Mouse (Mus musculus) lung, postnatal 0 days (tissue): ENCODE measurements around the gene Sh3glb1. TPM values are rescaled to one million over a fixed set of nuclear protein-coding genes. Genes with fewer than 3 reads are reported as not detected.

Source experiments
- ATAC-seq: fragments of 200-750 bp; cut with Nextera tagmentation; 2 replicates; pipeline ENCODE4 v1.8.0; 2017; ENCODE audit warnings: moderate library complexity
- DNase-seq: peaks from one replicate; pipeline ENCODE4 v3.0.0-alpha.2; 2016; ENCODE audit warnings: low spot score
- H3K27ac ChIP-seq: fragments of 300-500 bp; sonication (generic); 2 replicates; pipeline ENCODE4 v1.5.1; 2014; ENCODE audit warnings: antibody characterized with exemption, mild to moderate bottlenecking, low read length, mixed read lengths
- H3K27me3 ChIP-seq: fragments of 300-500 bp; sonication (generic); replicated peaks from 2 replicates; pipeline ENCODE4 v1.6.1; 2014; ENCODE audit warnings: low read length, mixed read lengths; ENCODE audit not compliant: insufficient read depth
- H3K36me3 ChIP-seq: fragments of 300-500 bp; sonication (generic); 2 replicates; pipeline ENCODE4 v1.6.1; 2014; ENCODE audit warnings: low read length, mixed read lengths; ENCODE audit not compliant: insufficient read depth
- H3K4me1 ChIP-seq: fragments of 300-500 bp; sonication (generic); 2 replicates; pipeline ENCODE4 v1.6.1; 2014; ENCODE audit warnings: antibody characterized with exemption, low read depth, low read length, mixed read lengths; ENCODE audit not compliant: insufficient read depth
- H3K4me2 ChIP-seq: fragments of 300-500 bp; sonication (generic); replicated peaks from 2 replicates; pipeline ENCODE4 v1.6.1; 2014; ENCODE audit warnings: low read depth, mild to moderate bottlenecking, low read length, moderate library complexity, mixed read lengths
- H3K4me3 ChIP-seq: fragments of 300-500 bp; sonication (generic); 2 replicates; pipeline ENCODE4 v1.5.1; 2014; ENCODE audit warnings: low read depth, low read length
- H3K9ac ChIP-seq: fragments of 300-500 bp; sonication (generic); replicated peaks from 2 replicates; pipeline ENCODE4 v1.6.1; 2014; ENCODE audit warnings: low read depth, mild to moderate bottlenecking
- H3K9me3 ChIP-seq: fragments of 300-500 bp; sonication (generic); 2 replicates; pipeline ENCODE4 v1.6.1; 2016; ENCODE audit warnings: low read length, mixed read lengths
- CTCF ChIP-seq: IDR thresholded peaks from 2 replicates; pipeline ENCODE4 v1.5.1; 2016; ENCODE audit warnings: antibody characterized with exemption, mild to moderate bottlenecking
- EP300 ChIP-seq: IDR thresholded peaks from 2 replicates; pipeline ENCODE4 v1.6.1; 2016; ENCODE audit warnings: antibody characterized with exemption, mild to moderate bottlenecking, control low read depth
- WGBS: fragments of 180-500 bp; shearing (Covaris S2); extraction: QIAGEN DNeasy Blood & Tissue Kit; methylation state at CpG from one replicate; pipeline ENCODE4 v1.1.7; 2014; 5-methylcytosine and 5-hydroxymethylcytosine counted together
- polyA plus RNA-seq: library from polyadenylated mRNA; unstranded; fragments of >200 nt; fragmentation: Nextera tagmentation; extraction: Ambion mirVana; gene quantifications from 2 replicates; pipeline ENCODE4 v1.2.1, GENCODE M21; 2015

The Sh3glb1 gene
- polyA plus RNA-seq, 1 experiment from 2014 or later, result 173 TPM

DNA sequence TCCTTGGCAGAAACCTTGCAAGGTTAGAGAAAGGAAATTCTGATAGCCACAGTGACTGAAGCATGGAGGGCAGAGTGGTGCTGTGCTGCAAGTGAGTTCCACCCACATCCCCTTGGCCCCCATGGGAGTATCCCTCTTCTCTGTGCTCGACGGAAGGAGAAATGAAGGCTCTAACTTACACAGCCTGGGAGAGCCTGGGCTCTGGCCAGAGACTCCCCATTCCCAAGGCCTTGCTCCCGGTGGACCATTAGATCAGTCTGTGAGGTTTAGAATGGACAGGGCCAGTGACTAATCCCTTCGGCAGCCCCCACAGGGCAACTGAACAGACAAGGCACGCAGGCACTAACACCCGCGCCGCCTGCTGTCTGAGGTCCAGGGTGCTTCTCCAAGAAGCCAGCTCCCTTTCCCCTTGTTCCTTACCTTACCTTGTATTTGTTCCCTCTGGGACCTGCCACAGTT, 40.4 kb downstream of the Sh3glb1 start:
- H3K27me3 ChIP-seq, result no peaks in the 10 kb centered on the region
- H3K9ac ChIP-seq, result no peak overlapping the region
- DNase-seq (no peak), ATAC-seq (no peak)
- H3K4me2 ChIP-seq, result no peak overlapping the region
- H3K4me3 ChIP-seq, result no peak overlapping the region
- no peak overlapping the region for H3K27ac ChIP-seq
- no peak for TF ChIP-seq CTCF
- TF ChIP-seq EP300, result no peak
- 82% methylated on average over 8 of the region's 8 CpGs for WGBS
- H3K36me3 ChIP-seq, result no peaks in the 10 kb centered on the region
- no peaks in the 10 kb centered on the region for H3K9me3 ChIP-seq
- no peaks in the 10 kb centered on the region for H3K4me1 ChIP-seq

DNA sequence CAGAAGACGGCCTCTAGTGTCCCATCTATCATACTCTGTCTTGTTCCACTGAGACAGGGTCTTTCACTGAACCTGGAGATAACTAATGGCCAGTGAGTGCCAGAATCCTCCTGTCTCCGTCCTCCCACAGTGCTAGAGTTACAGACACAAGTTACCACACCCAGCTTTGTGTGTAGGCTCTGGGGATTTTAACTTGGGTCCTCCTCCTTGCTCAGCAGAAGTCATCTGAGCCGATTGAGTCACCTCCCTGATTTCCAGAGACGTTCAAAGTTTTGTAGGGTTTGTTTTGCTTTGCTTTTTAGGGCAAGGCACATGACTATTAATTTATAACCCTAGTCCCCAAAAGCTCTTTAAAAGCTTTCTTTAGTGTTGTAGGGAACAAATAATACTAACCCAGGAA, 41.0 kb downstream of the Sh3glb1 start:
- no peak overlapping the region for H3K27ac ChIP-seq
- no peak overlapping the region for H3K4me2 ChIP-seq
- no peaks in the 10 kb centered on the region for H3K36me3 ChIP-seq
- H3K4me3 ChIP-seq, result no peak overlapping the region
- no peak overlapping the region for H3K9ac ChIP-seq
- no peaks in the 10 kb centered on the region for H3K27me3 ChIP-seq
- H3K9me3 ChIP-seq, result no peaks in the 10 kb centered on the region
- WGBS, result 51% methylated on average over 4 of the region's 4 CpGs
- H3K4me1 ChIP-seq, result no peaks in the 10 kb centered on the region
- ATAC-seq, result no peak
- DNase-seq, result no peak
- TF ChIP-seq CTCF (no peak), EP300 (no peak)

DNA sequence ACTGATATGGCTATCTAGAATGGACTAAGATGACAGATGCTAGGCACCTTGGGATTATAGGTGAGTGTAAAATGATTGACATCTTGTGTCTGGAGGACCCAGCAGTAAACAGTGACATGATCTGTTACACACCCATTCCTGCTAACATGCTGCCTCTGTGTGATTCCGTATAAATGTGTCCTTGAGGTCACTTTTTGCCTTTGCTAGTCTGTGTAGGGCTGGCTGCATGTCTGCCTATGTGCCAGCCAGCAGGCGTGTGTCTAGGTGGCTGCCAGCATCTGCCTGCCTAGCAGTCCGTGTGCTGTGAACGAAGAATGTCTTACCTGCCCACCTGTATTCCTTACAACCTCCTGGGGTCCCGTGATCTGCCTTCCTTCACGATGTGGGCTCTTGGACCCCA, 42.4 kb downstream of the Sh3glb1 start:
- Histone ChIP-seq H3K9me3 (no peaks in the 10 kb centered on the region), H3K27me3 (no peaks in the 10 kb centered on the region), H3K4me3 (no peak overlapping the region), H3K4me2 (no peak overlapping the region), H3K27ac (no peak overlapping the region), H3K4me1 (no peaks in the 10 kb centered on the region), H3K36me3 (no peaks in the 10 kb centered on the region), H3K9ac (no peak overlapping the region)
- no peak for DNase-seq
- TF ChIP-seq CTCF (no peak), EP300 (no peak)
- WGBS, result 86% methylated on average over 6 of the region's 6 CpGs
- ATAC-seq, result no peak

DNA sequence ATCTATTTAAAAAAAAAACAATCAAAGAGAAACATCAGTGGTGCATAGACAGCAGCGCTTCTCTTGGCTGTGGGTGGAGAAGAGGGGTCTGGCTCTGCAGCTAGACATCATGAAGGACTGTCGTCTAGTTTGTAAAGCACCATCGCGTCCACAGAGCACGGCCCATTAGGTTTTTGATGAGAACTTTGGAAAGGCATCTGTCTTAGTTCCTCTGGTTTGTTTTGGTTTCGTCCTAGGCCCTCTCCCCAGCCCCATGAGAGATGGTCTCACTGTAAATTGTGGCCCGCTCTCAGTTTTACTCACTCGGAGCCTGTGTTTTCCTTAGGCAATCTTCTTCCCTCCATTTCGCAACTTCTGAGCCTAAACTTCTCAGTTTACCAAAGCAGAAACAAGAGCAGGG, 43.9 kb downstream of the Sh3glb1 start:
- ATAC-seq (no peak), DNase-seq (no peak)
- Histone ChIP-seq H3K27me3 (no peaks in the 10 kb centered on the region), H3K9me3 (no peaks in the 10 kb centered on the region), H3K9ac (no peak overlapping the region), H3K27ac (no peak overlapping the region), H3K4me3 (no peak overlapping the region), H3K4me1 (no peaks in the 10 kb centered on the region), H3K4me2 (no peak overlapping the region), H3K36me3 (no peaks in the 10 kb centered on the region)
- TF ChIP-seq EP300, result no peak
- TF ChIP-seq CTCF, result no peak
- 86% methylated on average over 9 of the region's 9 CpGs for WGBS

DNA sequence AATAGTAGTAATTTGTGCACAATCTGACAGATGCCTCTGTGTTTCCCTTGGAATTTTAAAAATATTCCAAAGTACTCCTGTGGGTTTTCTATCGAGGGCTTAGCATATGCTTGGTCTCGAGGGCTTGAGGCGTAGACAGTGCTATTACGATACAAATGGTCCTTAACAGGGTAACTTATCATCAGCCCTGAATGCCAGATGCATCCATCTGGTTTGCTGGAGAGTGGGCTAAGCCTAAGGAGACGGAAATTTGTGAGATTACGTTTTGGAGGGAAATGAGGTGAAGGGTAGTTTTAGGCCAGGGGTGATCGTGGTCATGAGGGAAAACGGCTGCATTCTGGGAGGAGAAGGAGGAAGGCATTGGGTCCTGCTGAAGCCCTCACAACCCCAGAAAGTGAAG, 48.1 kb downstream of the Sh3glb1 start:
- Histone ChIP-seq H3K9ac (no peak overlapping the region), H3K27me3 (no peaks in the 10 kb centered on the region), H3K9me3 (no peaks in the 10 kb centered on the region), H3K36me3 (no peaks in the 10 kb centered on the region), H3K27ac (no peak overlapping the region), H3K4me2 (no peak overlapping the region), H3K4me1 (no peaks in the 10 kb centered on the region), H3K4me3 (no peak overlapping the region)
- no peak for DNase-seq
- no peak for ATAC-seq
- no peak for TF ChIP-seq EP300
- TF ChIP-seq CTCF, result no peak
- 65% methylated on average over 8 of the region's 8 CpGs for WGBS

DNA sequence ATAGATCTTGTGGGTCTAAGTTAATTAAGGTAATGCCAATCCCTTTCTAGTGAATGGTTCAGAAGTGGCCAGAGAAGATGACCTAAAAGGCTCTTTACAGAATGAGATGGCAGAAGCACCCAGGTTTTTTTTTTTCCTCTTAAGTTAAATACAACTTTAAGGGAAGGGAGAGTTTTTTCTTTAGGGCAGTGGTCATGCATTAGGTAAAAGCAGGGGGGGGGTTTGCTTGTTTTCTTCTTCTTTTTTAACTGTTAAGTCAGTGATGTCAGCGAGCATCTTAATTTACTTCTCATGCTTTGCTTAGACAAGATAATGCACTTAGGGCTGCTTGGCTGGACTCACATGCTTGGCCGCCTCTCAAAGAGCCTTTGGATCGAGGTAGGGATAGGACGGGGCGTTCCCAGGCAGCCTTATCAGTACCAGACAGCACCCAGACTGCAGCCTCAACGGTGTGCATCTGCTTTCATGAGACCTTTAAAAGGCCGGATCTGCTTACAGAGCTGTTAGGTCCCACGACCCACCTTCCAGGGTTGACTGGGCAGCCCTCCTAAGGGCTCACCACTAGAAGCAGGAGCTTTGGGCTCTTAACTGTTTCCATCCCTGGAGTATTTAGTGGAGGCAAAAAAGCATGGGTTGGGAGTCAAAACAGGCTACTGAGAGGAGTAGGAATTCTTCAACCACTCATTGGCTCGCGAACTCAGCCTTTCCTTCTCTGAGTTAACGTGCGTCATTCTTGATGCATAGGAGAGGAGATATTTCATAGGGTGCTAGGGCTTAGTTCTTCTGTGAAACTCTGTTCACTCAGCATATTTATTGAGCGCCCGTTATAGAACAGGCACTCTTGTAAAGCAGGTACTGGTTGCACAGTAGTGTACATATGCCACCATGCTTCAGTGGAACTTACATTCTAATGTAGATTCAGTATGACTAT, 49.9 kb downstream of the Sh3glb1 start:
- H3K36me3 ChIP-seq, result no peaks in the 10 kb centered on the region
- no peak overlapping the region for H3K27ac ChIP-seq
- H3K27me3 ChIP-seq, result no peaks in the 10 kb centered on the region
- H3K4me3 ChIP-seq, result no peak overlapping the region
- 55% methylated on average over 14 of the region's 14 CpGs for WGBS
- TF ChIP-seq CTCF, result no peak
- no peak for TF ChIP-seq EP300
- no peak for DNase-seq
- H3K9me3 ChIP-seq, result no peaks in the 10 kb centered on the region
- no peak overlapping the region for H3K9ac ChIP-seq
- H3K4me1 ChIP-seq, result no peaks in the 10 kb centered on the region; the same call in 1 of the 2 replicates
- peak; percentile 32; the same call in 1 of the 2 replicates for ATAC-seq
- H3K4me2 ChIP-seq, result no peak overlapping the region
